Mouse (Mus musculus) spleen, adult 10 weeks (tissue): ENCODE data around the gene Slc22a7. TPM values are rescaled to one million over a fixed set of nuclear protein-coding genes. Genes with fewer than 3 reads are reported as not detected.

Source experiments
- polyA plus RNA-seq: library from polyadenylated mRNA; stranded (reverse); fragments of 350-450 nt; fragmentation: Illumina TruSeq; extraction: RNeasy Lipid Tissue Mini Kit (QIAGEN cat#74804); gene quantifications from one replicate; pipeline ENCODE4 v1.2.3, GENCODE M21; 2015; ENCODE audit warnings: low replicate concordance; ENCODE audit not compliant: insufficient read depth

Slc22a7 gene
- polyA plus RNA-seq: not detected

GRCm38 (mm10) chr17:46438298-46438873 lies at the start of gene Slc22a7:
Gene Slc22a7, minus strand, starts transcription at chr17:46438457.

GRCm38 (mm10) chr17:46487431-46487830 lies 49.2 kb upstream of the Slc22a7 start, which contains the start of gene Ttbk1:
Gene Ttbk1, minus strand, starts transcription at chr17:46487675.

GRCm38 (mm10) chr17:46428761-46429414 lies 9.4 kb downstream of the Slc22a7 start, which contains the start of gene Crip3:
Gene Crip3, plus strand, starts transcription at chr17:46428926.

GRCm38 (mm10) chr17:46383294-46384060 lies 54.8 kb downstream of the Slc22a7 start, which contains the start of gene Zfp318:
Gene Zfp318, plus strand, starts transcription at chr17:46383731.

Other genes with a start within 250 kb of the Slc22a7 start
- 18.1 TPM for gene Polh, start 235.8 kb downstream of the Slc22a7 start, polyA plus RNA-seq
- gene Xpo5, start 235.7 kb downstream of the Slc22a7 start, polyA plus RNA-seq: 31.6 TPM
- gene Polr1c, start 190.4 kb downstream of the Slc22a7 start, polyA plus RNA-seq: 37.5 TPM
- 20.5 TPM for gene Yipf3, start 190.4 kb downstream of the Slc22a7 start, polyA plus RNA-seq
- 0.37 TPM for gene Lrrc73, start 184.9 kb downstream of the Slc22a7 start, polyA plus RNA-seq
- 10.3 TPM for gene Tjap1, start 155.4 kb downstream of the Slc22a7 start, polyA plus RNA-seq
- not detected for gene Dlk2, start 141.0 kb downstream of the Slc22a7 start, polyA plus RNA-seq
- 4.7 TPM for gene Abcc10, start 110.1 kb downstream of the Slc22a7 start, polyA plus RNA-seq
- gene Zfp318, start 54.7 kb downstream of the Slc22a7 start, polyA plus RNA-seq: 169 TPM
- 9.2 TPM for gene Crip3, start 9.5 kb downstream of the Slc22a7 start, polyA plus RNA-seq
- gene Ttbk1, start 49.2 kb upstream of the Slc22a7 start, polyA plus RNA-seq: 0.75 TPM
- gene Dnph1, start 58.3 kb upstream of the Slc22a7 start, polyA plus RNA-seq: 1.6 TPM
- gene Cul9, start 107.9 kb upstream of the Slc22a7 start, polyA plus RNA-seq: 7.8 TPM
- gene Srf, start 117.7 kb upstream of the Slc22a7 start, polyA plus RNA-seq: 9.6 TPM
- 2.3 TPM for gene Ptk7, start 191.0 kb upstream of the Slc22a7 start, polyA plus RNA-seq
- gene Klc4, start 207.6 kb upstream of the Slc22a7 start, polyA plus RNA-seq: 5.2 TPM
- 16.5 TPM for gene Mrpl2, start 207.8 kb upstream of the Slc22a7 start, polyA plus RNA-seq
- gene Cul7, start 211.9 kb upstream of the Slc22a7 start, polyA plus RNA-seq: 2.9 TPM
- gene Rrp36, start 235.9 kb upstream of the Slc22a7 start, polyA plus RNA-seq: 14.0 TPM
- 41.4 TPM for gene Mea1, start 240.3 kb upstream of the Slc22a7 start, polyA plus RNA-seq
- 35.6 TPM for gene Klhdc3, start 242.5 kb upstream of the Slc22a7 start, polyA plus RNA-seq